Mouse (Mus musculus) heart, embryonic 11.5 days (tissue): Measurements from ENCODE around the gene Rell1. TPM values are rescaled to one million over a fixed set of nuclear protein-coding genes. Genes with fewer than 3 reads are reported as not detected.

Source experiments
- ATAC-seq: fragments of 200-750 bp; cut with Nextera tagmentation; replicated peaks from 2 replicates; pipeline ENCODE4 v1.8.0; 2017; ENCODE audit warnings: moderate library complexity; ENCODE audit not compliant: insufficient number of reproducible peaks, low FRiP score, low TSS enrichment
- H3K27ac ChIP-seq: fragments of 300-500 bp; sonication (generic); 2 replicates; pipeline ENCODE4 v1.5.1; 2014; ENCODE audit warnings: mild to moderate bottlenecking, low read depth, low read length
- H3K27me3 ChIP-seq: fragments of 300-500 bp; sonication (generic); 2 replicates; pipeline ENCODE4 v1.6.1; 2014; ENCODE audit warnings: mild to moderate bottlenecking, low read length, mixed read lengths; ENCODE audit not compliant: control insufficient read depth, insufficient read depth
- H3K36me3 ChIP-seq: fragments of 300-500 bp; sonication (generic); 2 replicates; pipeline ENCODE4 v1.6.1; 2014; ENCODE audit warnings: mild to moderate bottlenecking, low read length, moderate library complexity, mixed read lengths; ENCODE audit not compliant: control insufficient read depth, insufficient read depth
- H3K4me1 ChIP-seq: fragments of 300-500 bp; sonication (generic); 2 replicates; pipeline ENCODE4 v1.6.1; 2014; ENCODE audit warnings: low read length; ENCODE audit not compliant: control insufficient read depth, insufficient read depth
- H3K4me2 ChIP-seq: fragments of 300-500 bp; sonication (generic); 2 replicates; pipeline ENCODE4 v1.6.1; 2014; ENCODE audit warnings: mild to moderate bottlenecking, moderate library complexity
- H3K4me3 ChIP-seq: fragments of 300-500 bp; sonication (generic); 2 replicates; pipeline ENCODE4 v1.5.1; 2014; ENCODE audit warnings: low read depth, low read length
- H3K9ac ChIP-seq: fragments of 300-500 bp; sonication (generic); 2 replicates; pipeline ENCODE4 v1.6.1; 2014; ENCODE audit warnings: mild to moderate bottlenecking, low read depth, low read length, moderate library complexity
- H3K9me3 ChIP-seq: fragments of 300-500 bp; sonication (generic); replicated peaks from 2 replicates; pipeline ENCODE4 v1.6.1; 2016; ENCODE audit warnings: low read length; ENCODE audit not compliant: control insufficient read depth
- WGBS: fragments of 180-500 bp; shearing (Covaris S2); extraction: QIAGEN DNeasy Blood & Tissue Kit; methylation state at CpG from one replicate; pipeline ENCODE4 v1.1.7; 2014; ENCODE audit not compliant: insufficient replicate concordance; 5-methylcytosine and 5-hydroxymethylcytosine counted together
- polyA plus RNA-seq: library from polyadenylated mRNA; unstranded; fragments of >200 nt; fragmentation: Nextera tagmentation; extraction: Ambion mirVana; gene quantifications from 2 replicates; pipeline ENCODE4 v1.2.1, GENCODE M21; 2014

Rell1 gene
- polyA plus RNA-seq, 1 experiment from 2014 or later: 6.6 TPM

- peak; percentile 49; the same call in 1 of the 2 replicates for ATAC-seq
- WGBS: 59% methylated on average over 16 of the region's 16 CpGs
- no peak overlapping the region for H3K27ac ChIP-seq
Measured at GRCm38 (mm10) chr5:63874880-63875279, 93.8 kb downstream of the Rell1 start.

GRCm38 (mm10) chr5:63872176-63872932 is 96.3 kb downstream of the Rell1 start:
- no peaks in the 10 kb centered on the region for H3K4me1 ChIP-seq
- H3K27ac ChIP-seq: no peak overlapping the region
- H3K27me3 ChIP-seq: no peaks in the 10 kb centered on the region
- ATAC-seq: no peak
- H3K4me3 ChIP-seq: no peak overlapping the region
- no peak overlapping the region for H3K4me2 ChIP-seq
- no peaks in the 10 kb centered on the region for H3K9me3 ChIP-seq
- no peaks in the 10 kb centered on the region for H3K36me3 ChIP-seq
- H3K9ac ChIP-seq: no peak overlapping the region
- WGBS: 62% methylated on average over 17 of the region's 17 CpGs

More at GRCm38 (mm10) chr5:63874880-63875279, 93.8 kb downstream of the Rell1 start:
- H3K9me3 ChIP-seq: no peaks in the 10 kb centered on the region
- no peak overlapping the region for H3K9ac ChIP-seq
- no peak overlapping the region for H3K4me3 ChIP-seq
- H3K4me1 ChIP-seq: no peaks in the 10 kb centered on the region
- H3K27me3 ChIP-seq: no peaks in the 10 kb centered on the region
- H3K36me3 ChIP-seq: no peaks in the 10 kb centered on the region
- H3K4me2 ChIP-seq: no peak overlapping the region

DNA sequence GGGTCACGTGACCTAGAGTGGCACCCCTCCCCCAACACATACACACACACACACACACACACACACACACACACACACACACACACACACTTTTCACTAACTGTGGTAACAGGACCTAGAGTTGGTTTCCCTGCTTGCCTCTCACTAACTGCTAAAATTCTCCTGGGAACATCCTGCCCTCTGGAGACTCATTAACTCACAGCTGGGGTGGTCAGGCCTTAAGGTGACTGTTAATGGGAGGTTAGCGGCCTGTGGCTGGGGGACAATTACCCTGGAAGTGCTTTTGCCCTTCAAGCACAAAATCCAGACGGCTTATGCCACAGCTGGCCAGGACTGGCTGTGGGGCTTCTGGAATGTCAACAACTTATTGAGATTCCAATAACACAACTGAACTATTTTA is 101.3 kb downstream of the Rell1 start:
- 26% methylated on average over 3 of the region's 3 CpGs for WGBS
- no peak overlapping the region for H3K4me2 ChIP-seq
- H3K4me3 ChIP-seq: no peak overlapping the region
- ATAC-seq: no peak
- no peak overlapping the region for H3K27ac ChIP-seq
- H3K9ac ChIP-seq: no peak overlapping the region
- H3K27me3 ChIP-seq: no peaks in the 10 kb centered on the region
- H3K9me3 ChIP-seq: no peaks in the 10 kb centered on the region
- no peaks in the 10 kb centered on the region for H3K36me3 ChIP-seq
- no peaks in the 10 kb centered on the region for H3K4me1 ChIP-seq

DNA sequence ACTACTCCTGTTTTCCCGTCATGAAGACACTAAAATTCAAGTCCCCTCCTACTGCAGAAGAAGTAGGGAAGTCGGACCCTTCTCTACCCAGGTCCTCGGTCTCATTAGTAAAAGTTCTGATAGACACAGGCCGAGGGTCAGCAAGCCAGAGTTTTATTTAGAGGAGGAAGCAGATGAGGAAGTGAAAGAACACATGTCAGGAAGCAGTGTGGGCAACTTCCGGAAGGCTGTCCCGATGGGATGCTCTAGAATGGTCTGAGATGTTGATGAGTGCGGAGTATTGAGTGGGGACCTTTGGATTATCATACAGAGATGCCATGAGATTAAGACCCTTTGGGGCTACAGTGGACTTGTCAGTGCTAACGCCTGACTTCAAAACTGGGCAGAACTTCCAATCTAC is 109.8 kb downstream of the Rell1 start:
- Histone ChIP-seq H3K9me3 (no peaks in the 10 kb centered on the region), H3K9ac (no peak overlapping the region), H3K27me3 (no peaks in the 10 kb centered on the region), H3K4me3 (no peak overlapping the region), H3K4me1 (no peaks in the 10 kb centered on the region), H3K4me2 (no peak overlapping the region), H3K36me3 (no peaks in the 10 kb centered on the region), H3K27ac (no peak overlapping the region)
- ATAC-seq: no peak
- WGBS: 72% methylated on average over 8 of the region's 8 CpGs

Other genes starting within 250 kb of the Rell1 start
- gene 0610040J01Rik, start 156.5 kb downstream of the Rell1 start, polyA plus RNA-seq: 0.99 and 1.0 TPM in 2 replicates
- 18.1 and 20.2 TPM in 2 replicates for gene Pgm2, start 124.1 kb upstream of the Rell1 start, polyA plus RNA-seq
- 36.3 and 41.5 TPM in 2 replicates for gene Tbc1d1, start 187.4 kb upstream of the Rell1 start, polyA plus RNA-seq